Mouse (Mus musculus): Measurements from ENCODE around the gene Chga. TPM values are rescaled to one million over a fixed set of nuclear protein-coding genes. Genes with fewer than 3 reads are reported as not detected.

Gene Chga
- total and polyA plus RNA-seq, 2 experiments from 2014 or later = 168 to 257 TPM

DNA sequence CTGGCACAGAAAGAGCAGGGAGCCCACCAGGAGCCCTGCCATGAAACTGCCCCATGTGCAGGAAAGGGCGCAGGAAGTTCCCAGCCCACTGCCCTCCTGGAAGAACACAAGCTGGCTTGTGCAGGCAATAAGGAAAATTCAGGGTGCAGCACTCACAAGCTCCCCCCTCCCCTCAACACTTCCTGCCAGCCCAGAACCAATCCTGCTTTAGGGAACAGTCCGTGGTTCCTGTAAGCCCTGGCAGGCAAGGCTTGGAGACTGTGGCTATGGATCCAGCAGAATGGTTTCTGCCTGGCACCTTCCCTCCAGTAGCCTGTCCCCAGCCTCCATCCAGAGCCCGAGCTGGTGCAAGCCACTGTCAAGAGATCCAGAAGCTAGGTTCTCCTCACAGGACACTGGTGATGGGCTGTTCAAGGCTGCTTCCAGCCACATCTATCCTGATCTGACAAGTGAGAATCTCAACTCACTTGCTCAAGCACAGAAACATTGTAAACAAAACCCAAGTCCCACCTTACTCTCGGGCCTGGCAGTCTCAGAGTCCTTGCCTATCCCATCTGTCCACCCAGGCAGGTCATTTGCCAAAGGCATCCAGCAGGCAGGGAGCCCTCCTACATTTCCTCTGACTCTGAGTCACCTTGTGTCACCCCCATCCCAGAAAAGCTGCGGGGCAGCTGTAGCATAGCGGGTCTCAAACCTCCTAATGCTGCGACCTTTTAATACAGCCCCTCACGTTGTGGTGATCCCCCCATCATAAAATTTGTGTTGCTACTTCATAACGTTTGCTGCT lies 47.7 kb downstream of the Chga start:
- Histone ChIP-seq H3K4me2 (ENCODE audit: low read depth, low read length, poor library complexity, severe bottlenecking) (no peak overlapping the region), H3K36me3 (ENCODE audit: insufficient read depth, low read length) (peaks cover 3% of the 10 kb centered on the region; the same call in 1 of the 2 replicates), H3K9ac (replicated peaks; ENCODE audit: low read length, poor library complexity, severe bottlenecking) (no peak overlapping the region), H3K27ac (ENCODE audit: low read depth, low read length) (no peak overlapping the region), H3K9me3 (ENCODE audit: low read length) (no peaks in the 10 kb centered on the region), H3K4me1 (ENCODE audit: insufficient read depth, low read length) (0 out of 2 replicates have a peak, but pooled peaks cover 7% of the 10 kb centered on the region), H3K4me3 (ENCODE audit: low read depth, low read length) (no peak overlapping the region), H3K27me3 (ENCODE audit: insufficient read depth, low read length) (no peaks in the 10 kb centered on the region)
- no peak for TF ChIP-seq CTCF (IDR thresholded peaks at IDR 0.05)
- WGBS = 78% methylated on average over 9 of the region's 9 CpGs
- no peak for DNase-seq (ENCODE audit: low spot score)
- no peak for ATAC-seq (ENCODE audit: low FRiP score)

- Histone ChIP-seq H3K27ac (ENCODE audit: low read depth, low read length) (no peak overlapping the region), H3K27me3 (ENCODE audit: insufficient read depth, low read length) (no peaks in the 10 kb centered on the region), H3K9me3 (ENCODE audit: low read length) (no peaks in the 10 kb centered on the region), H3K36me3 (ENCODE audit: insufficient read depth, low read length) (peaks cover 3% of the 10 kb centered on the region; the same call in 1 of the 2 replicates), H3K9ac (replicated peaks; ENCODE audit: low read length, poor library complexity, severe bottlenecking) (no peak overlapping the region), H3K4me1 (ENCODE audit: insufficient read depth, low read length) (0 out of 2 replicates have a peak, but pooled peaks cover 7% of the 10 kb centered on the region), H3K4me2 (ENCODE audit: low read depth, low read length, poor library complexity, severe bottlenecking) (no peak overlapping the region), H3K4me3 (ENCODE audit: low read depth, low read length) (no peak overlapping the region)
- TF ChIP-seq CTCF (IDR thresholded peaks at IDR 0.05) = no peak
- ATAC-seq (ENCODE audit: low FRiP score) (no peak), DNase-seq (ENCODE audit: low spot score) (no peak)
- WGBS = 94% methylated on average over 6 of the region's 6 CpGs
Observed at GRCm38 (mm10) chr12:102605607-102606006, 50.8 kb downstream of the Chga start.

DNA sequence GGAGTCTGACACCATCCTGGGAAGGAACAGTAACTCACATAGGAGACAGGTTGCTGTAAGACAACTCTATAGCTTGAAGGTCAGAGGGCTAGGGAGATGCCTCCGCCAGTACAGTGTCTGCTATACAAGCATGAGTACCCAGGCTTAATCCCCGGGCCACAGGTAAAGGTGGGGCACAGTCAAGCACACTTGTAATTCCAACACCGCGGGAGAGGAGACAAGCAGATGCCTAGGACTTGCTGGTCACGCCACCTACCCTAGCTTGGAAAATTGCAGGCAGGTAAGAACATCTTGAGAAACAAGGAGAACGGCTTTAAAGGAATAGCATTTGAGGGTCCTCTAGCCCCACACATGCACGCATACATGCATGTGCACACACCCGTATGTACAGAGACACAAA lies 52.3 kb downstream of the Chga start:
- H3K36me3 ChIP-seq (ENCODE audit: insufficient read depth, low read length) = peaks cover 3% of the 10 kb centered on the region; the same call in 1 of the 2 replicates
- no peak overlapping the region for H3K27ac ChIP-seq (ENCODE audit: low read depth, low read length)
- DNase-seq (ENCODE audit: low spot score) (no peak), ATAC-seq (ENCODE audit: low FRiP score) (no peak)
- no peaks in the 10 kb centered on the region for H3K27me3 ChIP-seq (ENCODE audit: insufficient read depth, low read length)
- H3K4me3 ChIP-seq (ENCODE audit: low read depth, low read length) = no peak overlapping the region
- no peak for TF ChIP-seq CTCF (IDR thresholded peaks at IDR 0.05)
- 93% methylated on average over 8 of the region's 8 CpGs for WGBS
- 0 out of 2 replicates have a peak, but pooled peaks cover 2% of the 10 kb centered on the region for H3K4me1 ChIP-seq (ENCODE audit: insufficient read depth, low read length)
- H3K9me3 ChIP-seq (ENCODE audit: low read length) = no peaks in the 10 kb centered on the region
- no peak overlapping the region for H3K9ac ChIP-seq (replicated peaks; ENCODE audit: low read length, poor library complexity, severe bottlenecking)
- H3K4me2 ChIP-seq (ENCODE audit: low read depth, low read length, poor library complexity, severe bottlenecking) = no peak overlapping the region

- DNase-seq (ENCODE audit: low spot score) = no peak
- H3K9ac ChIP-seq (replicated peaks; ENCODE audit: low read length, poor library complexity, severe bottlenecking) = no peak overlapping the region
- H3K27ac ChIP-seq (ENCODE audit: low read depth, low read length) = no peak overlapping the region
- H3K27me3 ChIP-seq (ENCODE audit: insufficient read depth, low read length) = no peaks in the 10 kb centered on the region
- no peak overlapping the region for H3K4me3 ChIP-seq (ENCODE audit: low read depth, low read length)
- peaks cover 3% of the 10 kb centered on the region; the same call in 1 of the 2 replicates for H3K36me3 ChIP-seq (ENCODE audit: insufficient read depth, low read length)
- TF ChIP-seq CTCF (IDR thresholded peaks at IDR 0.05) = no peak
- ATAC-seq (ENCODE audit: low FRiP score) = no peak
- H3K4me2 ChIP-seq (ENCODE audit: low read depth, low read length, poor library complexity, severe bottlenecking) = no peak overlapping the region
- H3K4me1 ChIP-seq (ENCODE audit: insufficient read depth, low read length) = no peaks in the 10 kb centered on the region
- WGBS = 81% methylated on average over 11 of the region's 11 CpGs
- H3K9me3 ChIP-seq (ENCODE audit: low read length) = no peaks in the 10 kb centered on the region
Observed at GRCm38 (mm10) chr12:102607808-102608517, 53.2 kb downstream of the Chga start.

DNA sequence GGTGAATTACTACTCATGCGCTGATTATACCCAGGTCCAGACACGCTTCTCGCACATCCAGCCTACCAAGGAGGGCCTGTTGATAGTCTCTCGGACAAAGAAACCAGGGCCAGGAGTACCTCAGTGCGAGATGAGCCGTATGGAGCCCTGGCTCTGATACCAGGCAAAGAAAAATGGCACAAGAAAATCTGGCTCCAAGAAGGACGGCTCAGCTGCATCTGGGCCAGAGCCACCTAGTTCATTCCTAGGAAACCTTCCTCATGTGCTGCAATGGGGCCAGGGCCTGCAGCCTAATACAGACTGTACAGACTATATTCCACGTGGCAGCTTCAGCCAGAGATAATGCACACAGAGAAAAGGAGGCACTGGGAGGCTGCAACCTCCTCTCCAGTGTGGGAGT lies 56.2 kb downstream of the Chga start:
- Histone ChIP-seq H3K9ac (replicated peaks; ENCODE audit: low read length, poor library complexity, severe bottlenecking) (no peak overlapping the region), H3K4me3 (ENCODE audit: low read depth, low read length) (no peak overlapping the region), H3K4me1 (ENCODE audit: insufficient read depth, low read length) (no peaks in the 10 kb centered on the region), H3K4me2 (ENCODE audit: low read depth, low read length, poor library complexity, severe bottlenecking) (no peak overlapping the region), H3K27ac (ENCODE audit: low read depth, low read length) (no peak overlapping the region), H3K27me3 (ENCODE audit: insufficient read depth, low read length) (no peaks in the 10 kb centered on the region), H3K9me3 (ENCODE audit: low read length) (no peaks in the 10 kb centered on the region), H3K36me3 (ENCODE audit: insufficient read depth, low read length) (no peaks in the 10 kb centered on the region)
- TF ChIP-seq CTCF (IDR thresholded peaks at IDR 0.05) = no peak
- no peak for DNase-seq (ENCODE audit: low spot score)
- 92% methylated on average over 8 of the region's 8 CpGs for WGBS
- ATAC-seq (ENCODE audit: low FRiP score) = no peak

DNA sequence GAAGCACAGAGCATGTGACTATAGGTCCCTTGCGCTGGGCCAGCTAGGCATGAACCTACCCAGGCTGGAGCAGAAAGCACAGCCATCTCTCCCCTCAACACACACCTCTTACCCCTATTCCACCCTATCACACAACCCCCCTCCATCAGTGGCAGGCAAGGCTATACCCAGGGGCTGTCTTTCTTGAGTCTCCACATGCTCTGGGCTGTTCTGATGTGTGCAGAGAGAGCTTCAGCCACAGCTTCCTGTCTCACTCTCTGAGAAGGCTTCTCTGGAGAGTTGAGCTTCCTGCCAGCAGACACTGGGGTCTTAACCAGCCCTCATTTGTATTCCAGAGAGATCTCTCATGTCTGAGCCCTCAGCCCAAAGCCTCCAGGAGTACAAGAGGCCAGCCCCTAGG lies 57.7 kb downstream of the Chga start:
- DNase-seq (ENCODE audit: low spot score) (no peak), ATAC-seq (ENCODE audit: low FRiP score) (no peak)
- Histone ChIP-seq H3K4me3 (ENCODE audit: low read depth, low read length) (no peak overlapping the region), H3K4me2 (ENCODE audit: low read depth, low read length, poor library complexity, severe bottlenecking) (no peak overlapping the region), H3K36me3 (ENCODE audit: insufficient read depth, low read length) (no peaks in the 10 kb centered on the region), H3K9ac (replicated peaks; ENCODE audit: low read length, poor library complexity, severe bottlenecking) (no peak overlapping the region), H3K27ac (ENCODE audit: low read depth, low read length) (no peak overlapping the region), H3K9me3 (ENCODE audit: low read length) (no peaks in the 10 kb centered on the region), H3K4me1 (ENCODE audit: insufficient read depth, low read length) (no peaks in the 10 kb centered on the region), H3K27me3 (ENCODE audit: insufficient read depth, low read length) (no peaks in the 10 kb centered on the region)
- TF ChIP-seq CTCF (IDR thresholded peaks at IDR 0.05) = no peak
- 95% methylated on average over 1 of the region's 1 CpGs for WGBS
